Mouse (Mus musculus): Measurements from ENCODE around the gene Col18a1.

GRCm38 (mm10) chr10:77089336-77089735, 77.0 kb downstream of the Col18a1 start:
- TF ChIP-seq CTCF (IDR thresholded peaks at IDR 0.05; ENCODE audit: borderline replicate concordance, extremely low read depth, insufficient read depth, insufficient read length) (no peak), POLR2A (IDR thresholded peaks at IDR 0.05; ENCODE audit: borderline replicate concordance, extremely low read depth, insufficient read depth, insufficient read length, poor library complexity, severe bottlenecking) (no peak)
